Mouse (Mus musculus): ENCODE measurements at regions not wholly inside any gene's neighbourhood (a gene's known extent, or its start where the extent isn't known, plus 50 kb on each side); places are given as distances from the start of the nearest gene placed in this dataset.

DNA sequence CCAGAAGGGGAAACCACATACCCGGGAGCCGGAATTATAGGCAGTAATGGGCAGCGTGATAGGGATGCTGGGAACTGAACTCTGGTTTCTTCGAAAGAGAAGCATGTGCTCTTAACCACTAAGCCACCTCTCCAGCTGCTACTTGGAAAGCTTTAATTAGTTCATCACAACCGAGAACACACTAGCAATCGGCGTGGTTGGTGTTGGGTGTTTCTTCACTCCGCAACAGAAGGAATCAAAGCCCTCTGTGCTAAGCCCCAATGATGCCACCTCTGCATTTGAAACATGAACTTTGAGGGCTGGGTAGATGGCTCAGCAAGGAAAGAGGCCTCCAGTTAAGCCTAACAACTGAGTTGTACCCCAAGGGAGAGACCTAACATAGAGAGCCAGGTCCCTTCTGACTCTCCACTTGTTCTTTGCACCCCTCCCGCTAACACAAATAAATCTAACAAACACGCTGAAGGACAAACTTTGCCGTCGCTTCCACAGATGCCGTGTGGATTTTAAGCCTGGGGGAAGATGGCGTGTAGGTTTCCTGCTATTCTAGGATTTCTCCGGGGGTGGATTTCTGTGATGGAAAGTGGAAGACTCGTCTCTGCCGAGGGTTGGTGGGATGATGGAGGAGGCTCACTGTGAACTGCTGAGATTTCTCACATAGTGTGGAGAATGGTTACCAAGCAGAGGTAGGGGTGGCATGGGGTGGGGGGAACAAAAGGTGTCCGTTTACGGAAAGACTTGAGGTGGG lies 257.4 kb downstream of the Diras2 start:
- 91% methylated on average over 19 of the region's 19 CpGs for WGBS
- H3K27me3 ChIP-seq (ENCODE audit: control insufficient read depth, insufficient read depth, low read length): no peaks in the 10 kb centered on the region; the same call in 1 of the 2 replicates
- DNase-seq (ENCODE audit: low spot score): no peak

DNA sequence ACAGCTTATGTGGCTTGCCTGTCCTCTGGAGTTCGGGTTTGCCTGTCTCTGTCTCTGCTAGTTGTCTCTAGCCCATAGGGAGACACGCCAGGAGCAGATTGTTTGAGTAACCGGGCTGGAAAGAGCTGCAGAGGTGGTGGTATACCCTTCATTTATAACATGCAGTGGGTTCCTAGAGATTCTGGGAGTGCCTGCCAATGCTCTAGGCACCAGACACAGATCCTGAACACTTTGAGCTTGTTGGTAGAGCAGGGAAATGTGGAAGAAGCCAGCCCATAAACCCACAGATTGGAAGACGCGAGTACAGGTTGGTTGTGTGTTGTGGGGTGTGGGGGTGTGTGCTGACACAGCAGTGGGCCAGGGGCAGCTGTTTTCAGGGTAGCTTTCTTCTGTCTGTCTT lies 255.9 kb downstream of the Diras2 start:
- Histone ChIP-seq H3K27me3 (ENCODE audit: control insufficient read depth, insufficient read depth, low read length) (no peaks in the 10 kb centered on the region; the same call in 1 of the 2 replicates), H3K36me3 (ENCODE audit: control insufficient read depth, insufficient read depth, low read length) (no peaks in the 10 kb centered on the region), H3K4me1 (replicated peaks; ENCODE audit: control insufficient read depth, insufficient read depth, low read length) (no peaks in the 10 kb centered on the region), H3K4me2 (ENCODE audit: low read depth, low read length, severe bottlenecking) (no peak overlapping the region), H3K9ac (ENCODE audit: low read length) (no peak overlapping the region), H3K27ac (ENCODE audit: low read depth, low read length) (no peak overlapping the region), H3K4me3 (ENCODE audit: low read depth, low read length) (no peak overlapping the region), H3K9me3 (ENCODE audit: control insufficient read depth, low read length) (no peaks in the 10 kb centered on the region)
- WGBS: 77% methylated on average over 5 of the region's 5 CpGs
- DNase-seq (ENCODE audit: low spot score) (peak; percentile 41), ATAC-seq (replicated peaks; ENCODE audit: low FRiP score) (no peak)

More for the DNA sequence above, 257.4 kb downstream of the Diras2 start:
- Histone ChIP-seq H3K9me3 (ENCODE audit: control insufficient read depth, low read length) (no peaks in the 10 kb centered on the region), H3K9ac (ENCODE audit: low read length) (no peak overlapping the region), H3K27ac (ENCODE audit: low read depth, low read length) (no peak overlapping the region), H3K36me3 (ENCODE audit: control insufficient read depth, insufficient read depth, low read length) (no peaks in the 10 kb centered on the region), H3K4me1 (replicated peaks; ENCODE audit: control insufficient read depth, insufficient read depth, low read length) (no peaks in the 10 kb centered on the region), H3K4me3 (ENCODE audit: low read depth, low read length) (no peak overlapping the region), H3K4me2 (ENCODE audit: low read depth, low read length, severe bottlenecking) (no peak overlapping the region)
- ATAC-seq (replicated peaks; ENCODE audit: low FRiP score): no peak

DNA sequence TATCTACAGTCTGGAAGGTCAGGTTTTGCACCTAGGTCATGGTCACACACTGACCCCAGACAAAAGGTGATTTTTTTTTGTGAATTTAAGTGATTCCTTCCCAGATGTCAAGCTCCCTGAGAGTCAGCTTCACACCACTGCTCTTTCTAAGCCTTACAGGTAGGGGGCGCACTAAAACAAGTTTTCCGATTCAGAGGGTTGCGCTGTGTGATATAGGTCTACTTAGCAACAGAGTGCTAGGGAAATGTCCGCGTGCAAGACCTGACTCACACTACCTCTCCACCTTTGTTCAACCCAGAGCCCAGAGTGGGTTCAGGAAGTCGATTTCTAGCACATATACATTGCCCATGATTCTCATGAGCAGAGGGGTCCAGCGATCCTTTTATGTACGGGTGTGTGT lies 255.4 kb downstream of the Diras2 start:
- no peaks in the 10 kb centered on the region for H3K36me3 ChIP-seq (ENCODE audit: control insufficient read depth, insufficient read depth, low read length)
- H3K9me3 ChIP-seq (ENCODE audit: control insufficient read depth, low read length): no peaks in the 10 kb centered on the region
- H3K4me2 ChIP-seq (ENCODE audit: low read depth, low read length, severe bottlenecking): peak overlapping the region; percentile 36; the same call in 1 of the 2 replicates
- no peaks in the 10 kb centered on the region; the same call in 1 of the 2 replicates for H3K27me3 ChIP-seq (ENCODE audit: control insufficient read depth, insufficient read depth, low read length)
- no peak overlapping the region for H3K4me3 ChIP-seq (ENCODE audit: low read depth, low read length)
- ATAC-seq (replicated peaks; ENCODE audit: low FRiP score): 0 out of 2 replicates have a peak, but pooled peaks have one; percentile 36
- H3K4me1 ChIP-seq (replicated peaks; ENCODE audit: control insufficient read depth, insufficient read depth, low read length): no peaks in the 10 kb centered on the region
- DNase-seq (ENCODE audit: low spot score): peak; percentile 73
- H3K9ac ChIP-seq (ENCODE audit: low read length): no peak overlapping the region
- 10% methylated on average over 8 of the region's 8 CpGs for WGBS
- no peak overlapping the region for H3K27ac ChIP-seq (ENCODE audit: low read depth, low read length)

DNA sequence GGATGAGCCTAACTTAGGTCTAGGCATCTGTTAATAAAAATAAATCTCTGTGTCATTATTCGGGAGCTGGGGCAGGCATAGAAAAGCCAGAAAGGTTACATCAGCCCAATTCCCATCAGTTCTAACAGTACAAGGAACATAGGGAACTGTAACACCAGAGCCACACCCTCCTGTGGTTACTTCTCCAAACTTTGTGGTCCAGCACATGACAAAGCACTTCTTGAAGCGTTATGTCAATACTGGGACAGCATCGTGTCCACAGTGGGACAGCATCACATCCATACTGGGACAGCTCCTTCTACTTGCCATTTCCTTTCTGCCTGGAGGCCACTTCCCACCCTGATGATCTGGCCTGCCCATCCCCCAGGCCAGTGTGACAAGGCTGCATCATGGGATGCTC lies 253.9 kb downstream of the Diras2 start:
- WGBS: 93% methylated on average over 3 of the region's 3 CpGs

DNA sequence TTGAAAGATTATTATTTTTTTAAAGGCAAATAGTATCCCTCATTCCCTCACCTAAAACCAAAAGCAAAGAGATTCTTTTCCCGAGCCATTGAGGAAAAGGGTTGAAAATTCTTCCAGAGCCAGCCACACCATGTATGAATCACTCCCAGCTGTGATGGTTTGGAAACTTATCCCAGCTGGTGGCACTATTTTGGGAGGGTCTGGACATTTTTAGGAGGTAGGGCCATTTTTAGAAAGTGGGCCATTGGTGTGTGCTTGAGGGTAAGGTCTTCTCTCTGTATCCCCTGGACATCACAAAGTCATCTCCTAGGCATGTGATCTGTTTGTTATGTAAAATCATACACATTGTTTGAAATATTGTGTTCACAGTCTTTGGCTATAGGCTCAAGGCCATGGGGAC lies 252.2 kb downstream of the Diras2 start:
- no peak for ATAC-seq (replicated peaks; ENCODE audit: low FRiP score)
- H3K4me2 ChIP-seq (ENCODE audit: low read depth, low read length, severe bottlenecking): no peak overlapping the region
- WGBS: 83% methylated on average over 1 of the region's 1 CpGs

More for the DNA sequence above, 253.9 kb downstream of the Diras2 start:
- no peak for DNase-seq (ENCODE audit: low spot score)
- H3K9ac ChIP-seq (ENCODE audit: low read length): no peak overlapping the region
- no peak overlapping the region for H3K27ac ChIP-seq (ENCODE audit: low read depth, low read length)
- H3K4me3 ChIP-seq (ENCODE audit: low read depth, low read length): no peak overlapping the region
- H3K27me3 ChIP-seq (ENCODE audit: control insufficient read depth, insufficient read depth, low read length): no peaks in the 10 kb centered on the region; the same call in 1 of the 2 replicates
- ATAC-seq (replicated peaks; ENCODE audit: low FRiP score): no peak
- no peaks in the 10 kb centered on the region for H3K36me3 ChIP-seq (ENCODE audit: control insufficient read depth, insufficient read depth, low read length)
- no peaks in the 10 kb centered on the region for H3K9me3 ChIP-seq (ENCODE audit: control insufficient read depth, low read length)
- no peaks in the 10 kb centered on the region for H3K4me1 ChIP-seq (replicated peaks; ENCODE audit: control insufficient read depth, insufficient read depth, low read length)
- H3K4me2 ChIP-seq (ENCODE audit: low read depth, low read length, severe bottlenecking): no peak overlapping the region

DNA sequence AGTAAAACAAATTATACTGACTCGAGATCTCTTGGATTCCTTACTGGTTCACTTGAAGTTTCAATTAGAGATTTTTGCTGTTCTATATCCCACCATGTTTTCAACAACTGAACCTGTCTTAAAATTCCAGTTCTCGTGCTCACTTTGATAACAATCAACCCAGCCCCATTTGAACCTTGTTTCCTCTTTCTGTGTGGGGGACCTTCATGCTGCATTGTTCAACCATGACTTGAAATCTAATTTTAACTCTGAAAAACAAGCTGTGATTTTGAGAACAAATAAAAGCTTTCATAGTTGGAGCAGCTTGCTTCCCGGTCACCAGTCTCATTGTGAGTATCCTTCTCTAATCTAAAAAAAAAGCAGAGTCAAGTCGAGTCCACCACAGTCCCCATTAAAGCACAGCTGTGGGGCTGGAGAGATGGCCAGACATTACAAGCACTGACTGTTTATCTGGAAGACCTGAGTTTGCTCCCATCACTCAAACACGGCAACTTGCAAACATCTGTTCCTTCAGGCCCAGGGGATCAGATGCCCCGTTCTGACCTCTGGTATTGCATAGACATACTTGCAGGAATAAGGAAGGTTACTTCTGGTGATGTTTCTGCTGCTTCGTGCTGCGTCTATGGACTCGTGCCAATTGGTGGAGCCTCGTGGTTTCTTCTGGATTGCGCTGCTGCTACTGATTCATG lies 251.7 kb downstream of the Diras2 start:
- ATAC-seq (replicated peaks; ENCODE audit: low FRiP score) (no peak), DNase-seq (ENCODE audit: low spot score) (no peak)
- no peak overlapping the region for H3K27ac ChIP-seq (ENCODE audit: low read depth, low read length)
- no peak overlapping the region for H3K4me3 ChIP-seq (ENCODE audit: low read depth, low read length)
- no peaks in the 10 kb centered on the region for H3K36me3 ChIP-seq (ENCODE audit: control insufficient read depth, insufficient read depth, low read length)
- H3K27me3 ChIP-seq (ENCODE audit: control insufficient read depth, insufficient read depth, low read length): no peaks in the 10 kb centered on the region; the same call in 1 of the 2 replicates
- H3K9me3 ChIP-seq (ENCODE audit: control insufficient read depth, low read length): no peaks in the 10 kb centered on the region
- no peak overlapping the region for H3K4me2 ChIP-seq (ENCODE audit: low read depth, low read length, severe bottlenecking)
- no peaks in the 10 kb centered on the region for H3K4me1 ChIP-seq (replicated peaks; ENCODE audit: control insufficient read depth, insufficient read depth, low read length)
- 80% methylated on average over 11 of the region's 11 CpGs for WGBS
- no peak overlapping the region for H3K9ac ChIP-seq (ENCODE audit: low read length)

More for the DNA sequence above, 252.2 kb downstream of the Diras2 start:
- Histone ChIP-seq H3K36me3 (ENCODE audit: control insufficient read depth, insufficient read depth, low read length) (no peaks in the 10 kb centered on the region), H3K27me3 (ENCODE audit: control insufficient read depth, insufficient read depth, low read length) (no peaks in the 10 kb centered on the region; the same call in 1 of the 2 replicates), H3K9me3 (ENCODE audit: control insufficient read depth, low read length) (no peaks in the 10 kb centered on the region), H3K4me3 (ENCODE audit: low read depth, low read length) (no peak overlapping the region), H3K9ac (ENCODE audit: low read length) (no peak overlapping the region), H3K27ac (ENCODE audit: low read depth, low read length) (no peak overlapping the region), H3K4me1 (replicated peaks; ENCODE audit: control insufficient read depth, insufficient read depth, low read length) (no peaks in the 10 kb centered on the region)
- DNase-seq (ENCODE audit: low spot score): no peak

GRCm38 (mm10) chr13:52279970-52280348 lies 251.1 kb downstream of the Diras2 start:
- no peaks in the 10 kb centered on the region for H3K36me3 ChIP-seq (ENCODE audit: control insufficient read depth, insufficient read depth, low read length)
- no peaks in the 10 kb centered on the region for H3K9me3 ChIP-seq (ENCODE audit: control insufficient read depth, low read length)
- no peak overlapping the region for H3K27ac ChIP-seq (ENCODE audit: low read depth, low read length)
- no peak overlapping the region for H3K9ac ChIP-seq (ENCODE audit: low read length)
- WGBS: 87% methylated on average over 5 of the region's 5 CpGs
- no peak overlapping the region for H3K4me3 ChIP-seq (ENCODE audit: low read depth, low read length)
- H3K4me2 ChIP-seq (ENCODE audit: low read depth, low read length, severe bottlenecking): no peak overlapping the region
- no peaks in the 10 kb centered on the region; the same call in 1 of the 2 replicates for H3K27me3 ChIP-seq (ENCODE audit: control insufficient read depth, insufficient read depth, low read length)
- DNase-seq (ENCODE audit: low spot score) (no peak), ATAC-seq (replicated peaks; ENCODE audit: low FRiP score) (no peak)
- no peaks in the 10 kb centered on the region for H3K4me1 ChIP-seq (replicated peaks; ENCODE audit: control insufficient read depth, insufficient read depth, low read length)

DNA sequence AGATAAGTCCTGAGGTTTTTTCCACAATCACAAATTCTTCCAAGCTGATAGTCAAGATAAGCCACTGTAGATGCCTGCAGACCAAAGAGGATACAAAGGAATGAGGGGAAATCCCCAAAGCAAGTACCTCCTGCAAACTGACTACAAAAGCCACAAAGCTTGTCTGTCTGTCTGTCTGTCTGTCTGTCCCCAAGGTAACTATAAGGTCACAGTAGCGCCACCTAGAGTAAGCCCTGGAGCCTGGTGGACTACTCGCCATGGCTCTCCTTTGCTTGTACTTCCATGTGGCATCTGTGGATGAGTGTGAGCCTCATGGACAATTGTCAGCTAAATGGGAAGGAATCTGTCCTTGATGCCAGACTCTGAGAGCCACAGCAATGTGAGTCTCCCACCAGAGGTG lies 249.8 kb downstream of the Diras2 start:
- no peak overlapping the region for H3K9ac ChIP-seq (ENCODE audit: low read length)
- DNase-seq (ENCODE audit: low spot score): peak; percentile 31
- no peaks in the 10 kb centered on the region for H3K36me3 ChIP-seq (ENCODE audit: control insufficient read depth, insufficient read depth, low read length)
- no peaks in the 10 kb centered on the region for H3K9me3 ChIP-seq (ENCODE audit: control insufficient read depth, low read length)
- WGBS: 72% methylated on average over 2 of the region's 2 CpGs
- H3K4me3 ChIP-seq (ENCODE audit: low read depth, low read length): no peak overlapping the region
- H3K4me2 ChIP-seq (ENCODE audit: low read depth, low read length, severe bottlenecking): no peak overlapping the region
- no peak overlapping the region for H3K27ac ChIP-seq (ENCODE audit: low read depth, low read length)
- no peaks in the 10 kb centered on the region; the same call in 1 of the 2 replicates for H3K27me3 ChIP-seq (ENCODE audit: control insufficient read depth, insufficient read depth, low read length)
- ATAC-seq (replicated peaks; ENCODE audit: low FRiP score): no peak
- H3K4me1 ChIP-seq (replicated peaks; ENCODE audit: control insufficient read depth, insufficient read depth, low read length): no peaks in the 10 kb centered on the region
